Mouse (Mus musculus): ENCODE results near the gene Cyth3.

The Cyth3 gene

GRCm38 (mm10) chr5:143621893-143622622 is at the start of gene Cyth3:
Gene Cyth3 (plus strand): TSS chr5:143622447.
- no peak for TF ChIP-seq GATA4 (IDR thresholded peaks at IDR 0.05; ENCODE audit: insufficient replicate concordance, low read length)

GRCm38 (mm10) chr5:143573067-143573466 is 49.2 kb upstream of the Cyth3 start:
- TF ChIP-seq GATA4 (IDR thresholded peaks at IDR 0.05; ENCODE audit: insufficient replicate concordance, low read length), result no peak

GRCm38 (mm10) chr5:143574261-143575178 is 47.7 kb upstream of the Cyth3 start:
- TF ChIP-seq GATA4 (IDR thresholded peaks at IDR 0.05; ENCODE audit: insufficient replicate concordance, low read length), result peak; percentile 9; the same call in 1 of the 2 replicates

- no peak for TF ChIP-seq GATA4 (IDR thresholded peaks at IDR 0.05; ENCODE audit: insufficient replicate concordance, low read length)
Observed at GRCm38 (mm10) chr5:143579537-143580203, 42.6 kb upstream of the Cyth3 start.

- no peak for TF ChIP-seq GATA4 (IDR thresholded peaks at IDR 0.05; ENCODE audit: insufficient replicate concordance, low read length)
Observed at GRCm38 (mm10) chr5:143580982-143581381, 41.3 kb upstream of the Cyth3 start.

- TF ChIP-seq GATA4 (IDR thresholded peaks at IDR 0.05; ENCODE audit: insufficient replicate concordance, low read length), result no peak
Observed at GRCm38 (mm10) chr5:143581874-143582273, 40.4 kb upstream of the Cyth3 start.

- TF ChIP-seq GATA4 (IDR thresholded peaks at IDR 0.05; ENCODE audit: insufficient replicate concordance, low read length), result no peak
Observed at GRCm38 (mm10) chr5:143583081-143583480, 39.2 kb upstream of the Cyth3 start.

GRCm38 (mm10) chr5:143584982-143585381 is 37.3 kb upstream of the Cyth3 start:
- no peak for TF ChIP-seq GATA4 (IDR thresholded peaks at IDR 0.05; ENCODE audit: insufficient replicate concordance, low read length)

- TF ChIP-seq GATA4 (IDR thresholded peaks at IDR 0.05; ENCODE audit: insufficient replicate concordance, low read length), result no peak
Observed at GRCm38 (mm10) chr5:143586386-143586785, 35.9 kb upstream of the Cyth3 start.

GRCm38 (mm10) chr5:143589108-143589507 is 33.1 kb upstream of the Cyth3 start:
- TF ChIP-seq GATA4 (IDR thresholded peaks at IDR 0.05; ENCODE audit: insufficient replicate concordance, low read length), result no peak

- no peak for TF ChIP-seq GATA4 (IDR thresholded peaks at IDR 0.05; ENCODE audit: insufficient replicate concordance, low read length)
Observed at GRCm38 (mm10) chr5:143592926-143593325, 29.3 kb upstream of the Cyth3 start.

GRCm38 (mm10) chr5:143593563-143594146 is 28.6 kb upstream of the Cyth3 start:
- no peak for TF ChIP-seq GATA4 (IDR thresholded peaks at IDR 0.05; ENCODE audit: insufficient replicate concordance, low read length)

GRCm38 (mm10) chr5:143594291-143595065 is 27.8 kb upstream of the Cyth3 start:
- TF ChIP-seq GATA4 (IDR thresholded peaks at IDR 0.05; ENCODE audit: insufficient replicate concordance, low read length), result no peak

- no peak for TF ChIP-seq GATA4 (IDR thresholded peaks at IDR 0.05; ENCODE audit: insufficient replicate concordance, low read length)
Observed at GRCm38 (mm10) chr5:143602051-143602450, 20.2 kb upstream of the Cyth3 start.
